Mouse (Mus musculus) CD8-positive naive resting alpha-beta T cell, adult 57 days (primary cell): ENCODE measurements around the gene A630095E13Rik. TPM values are rescaled to one million over a fixed set of nuclear protein-coding genes. Genes with fewer than 3 reads are reported as not detected.

Experiments used
- total RNA-seq: library from RNA; stranded (reverse); gene quantifications from one replicate; pipeline ENCODE4 v1.2.4, GENCODE M21; 2023

Gene A630095E13Rik
- not detected for total RNA-seq

GRCm38 (mm10) chr9:36643276-36643675 is at the start of gene A630095E13Rik:
Gene A630095E13Rik (minus strand): TSS chr9:36643376.

GRCm38 (mm10) chr9:36692920-36693319 is 49.7 kb upstream of the A630095E13Rik start, which contains the start of gene Acrv1:
Gene Acrv1 (plus strand): TSS chr9:36693220.

Other genes with a start within 250 kb of the A630095E13Rik start
- not detected for gene Gm7257, start 211.5 kb downstream of the A630095E13Rik start, total RNA-seq
- gene Gm9513, start 167.7 kb downstream of the A630095E13Rik start, total RNA-seq = not detected
- not detected for gene Gm5615, start 101.4 kb downstream of the A630095E13Rik start, total RNA-seq
- gene Gm17689, start 60.7 kb downstream of the A630095E13Rik start, total RNA-seq = not detected
- gene Acrv1, start 49.8 kb upstream of the A630095E13Rik start, total RNA-seq = not detected
- gene Chek1, start 83.7 kb upstream of the A630095E13Rik start, total RNA-seq = 3.2 TPM
- gene Stt3a, start 124.3 kb upstream of the A630095E13Rik start, total RNA-seq = 138 TPM
- 46.8 TPM for gene Ei24, start 154.0 kb upstream of the A630095E13Rik start, total RNA-seq
- not detected for gene Fez1, start 178.5 kb upstream of the A630095E13Rik start, total RNA-seq